Mouse (Mus musculus) embryo, embryonic 11.5 days (tissue): Measurements from ENCODE around the gene Gm45717.

Experiments
- DNase-seq: peaks from one replicate; pipeline ENCODE4 v3.0.0-alpha.2; 2012; ENCODE audit warnings: low read depth, low spot score

Gene Gm45717

DNA sequence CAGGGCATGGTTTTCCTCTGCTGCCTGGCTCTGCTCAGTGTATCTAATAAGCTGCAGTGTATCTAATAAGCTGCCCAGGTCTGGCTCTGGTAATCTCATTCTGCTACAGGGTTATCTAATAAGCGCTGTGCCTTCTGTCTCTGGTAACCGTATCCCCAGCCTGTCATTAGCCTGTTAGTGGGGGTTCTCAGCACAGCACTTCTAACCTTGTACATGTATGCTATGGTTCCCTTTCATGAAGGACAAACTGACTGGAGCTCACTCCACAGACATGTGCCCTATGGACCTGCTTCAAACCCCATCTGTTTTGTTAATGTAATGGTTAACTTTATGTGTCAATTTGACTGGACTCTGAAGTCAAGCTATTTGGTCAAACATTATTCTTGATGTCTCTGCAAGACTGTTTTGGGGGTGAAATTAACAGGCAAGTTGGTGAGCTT lies 50.1 kb downstream of the Gm45717 start:
- no peak for DNase-seq

DNA sequence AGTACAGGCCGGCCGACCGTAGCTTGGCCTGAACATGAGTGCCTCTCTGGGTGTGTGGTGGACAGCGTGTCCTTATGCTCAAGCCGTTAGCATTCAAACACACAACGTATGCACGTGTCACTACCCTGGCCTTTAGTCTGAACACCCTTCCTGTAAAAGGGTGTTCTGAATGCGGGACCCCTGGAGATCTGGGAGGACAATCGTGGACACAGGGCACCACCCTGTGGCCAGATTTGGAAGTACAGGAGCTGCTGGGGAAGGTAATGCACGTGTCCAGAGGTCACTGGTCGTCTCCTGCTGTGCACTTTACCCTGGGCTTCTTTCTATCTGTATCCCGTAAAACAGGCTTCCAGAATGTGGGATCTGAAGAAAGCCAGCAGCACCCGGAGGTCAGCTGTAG lies 52.5 kb downstream of the Gm45717 start:
- DNase-seq, result peak; percentile 64

GRCm38 (mm10) chr7:140902036-140902875 lies 53.5 kb downstream of the Gm45717 start:
- DNase-seq, result no peak

- no peak for DNase-seq
These were observed 55.5 kb downstream of the Gm45717 start, which contains the start of gene Cox8b for GRCm38 (mm10) chr7:140900220-140900619. Gene Cox8b (minus strand): TSS chr7:140900446.
